Mouse (Mus musculus) gastrocnemius, adult 8-10 months (tissue): ENCODE results near the gene Des. TPM values are rescaled to one million over a fixed set of nuclear protein-coding genes. Genes with fewer than 3 reads are reported as not detected.

Experiments
- DNase-seq, 2 experiments: peaks; one replicate each; pipeline ENCODE4 v3.0.0; 2022; ENCODE audit warnings: low spot score in 2 of 2
- total RNA-seq, 4 experiments: library from RNA; stranded (reverse); gene quantifications; 2 replicates each; pipeline ENCODE4 v1.2.4; 2022

Gene Des
- 1,000 to 10,000 TPM; 2,187 to 2,605 (median 2,481) TPM for total RNA-seq

DNA sequence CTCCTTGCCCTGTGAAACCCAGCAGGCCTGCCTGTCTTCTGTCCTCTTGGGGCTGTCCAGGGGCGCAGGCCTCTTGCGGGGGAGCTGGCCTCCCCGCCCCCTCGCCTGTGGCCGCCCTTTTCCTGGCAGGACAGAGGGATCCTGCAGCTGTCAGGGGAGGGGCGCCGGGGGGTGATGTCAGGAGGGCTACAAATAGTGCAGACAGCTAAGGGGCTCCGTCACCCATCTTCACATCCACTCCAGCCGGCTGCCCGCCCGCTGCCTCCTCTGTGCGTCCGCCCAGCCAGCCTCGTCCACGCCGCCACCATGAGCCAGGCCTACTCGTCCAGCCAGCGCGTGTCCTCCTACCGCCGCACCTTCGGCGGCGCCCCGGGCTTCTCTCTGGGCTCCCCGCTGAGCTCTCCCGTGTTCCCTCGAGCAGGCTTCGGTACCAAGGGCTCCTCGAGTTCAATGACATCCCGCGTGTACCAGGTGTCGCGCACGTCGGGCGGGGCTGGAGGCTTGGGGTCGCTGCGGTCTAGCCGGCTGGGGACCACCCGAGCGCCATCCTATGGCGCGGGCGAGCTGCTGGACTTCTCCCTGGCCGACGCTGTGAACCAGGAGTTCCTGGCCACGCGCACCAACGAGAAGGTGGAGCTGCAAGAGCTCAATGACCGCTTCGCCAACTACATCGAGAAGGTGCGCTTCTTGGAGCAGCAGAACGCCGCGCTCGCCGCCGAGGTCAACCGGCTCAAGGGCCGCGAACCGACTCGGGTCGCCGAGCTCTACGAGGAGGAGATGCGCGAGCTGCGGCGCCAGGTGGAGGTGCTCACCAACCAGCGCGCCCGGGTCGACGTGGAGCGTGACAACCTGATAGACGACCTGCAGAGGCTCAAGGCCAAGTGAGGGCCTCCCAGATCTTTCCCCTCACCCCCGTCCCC lies at the start of gene Des:
Gene Des (plus strand): TSS at position 218 of the 920 bp plus-strand sequence.
- peak; percentile 91 to 93 for DNase-seq

DNA sequence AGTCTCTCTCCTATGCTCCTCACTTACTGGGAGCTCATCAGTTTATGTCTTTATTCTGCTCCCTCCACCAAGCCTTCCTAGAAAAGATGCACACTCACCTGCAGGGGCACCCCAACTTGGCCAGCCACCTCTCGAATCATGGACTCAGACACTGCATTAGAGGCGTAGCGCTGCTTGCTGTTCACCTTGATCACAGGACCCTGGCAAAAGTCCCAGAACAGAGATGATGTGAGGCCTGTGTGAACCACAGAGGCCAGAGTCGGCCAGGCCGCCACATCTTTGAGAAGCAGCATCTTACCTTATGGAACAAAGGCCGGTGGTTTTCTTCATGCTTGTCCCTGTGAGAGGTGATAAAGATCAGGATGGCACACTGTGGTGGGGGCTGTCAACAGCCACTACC lies 48.4 kb upstream of the Des start:
- DNase-seq = no peak

DNA sequence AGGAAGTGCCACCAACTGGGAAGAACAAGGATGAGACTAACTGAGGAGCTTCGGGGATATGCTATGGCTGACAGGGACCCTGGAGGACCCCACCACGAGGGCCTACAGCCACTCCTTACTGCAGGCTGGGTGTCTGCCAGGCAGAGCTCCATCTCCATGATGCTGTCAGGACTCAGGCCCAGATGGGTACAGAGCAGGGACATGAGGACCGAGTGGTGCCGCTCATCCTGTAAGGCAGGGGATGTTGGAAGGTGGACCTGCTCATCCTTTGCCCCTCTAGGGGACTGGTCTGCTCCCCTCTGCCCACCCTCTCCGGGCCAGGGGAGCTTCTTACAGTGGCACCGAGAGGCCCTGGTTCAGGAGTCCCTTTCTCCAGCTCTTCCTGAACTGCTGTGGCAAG lies 45.1 kb upstream of the Des start:
- DNase-seq = no peak

DNA sequence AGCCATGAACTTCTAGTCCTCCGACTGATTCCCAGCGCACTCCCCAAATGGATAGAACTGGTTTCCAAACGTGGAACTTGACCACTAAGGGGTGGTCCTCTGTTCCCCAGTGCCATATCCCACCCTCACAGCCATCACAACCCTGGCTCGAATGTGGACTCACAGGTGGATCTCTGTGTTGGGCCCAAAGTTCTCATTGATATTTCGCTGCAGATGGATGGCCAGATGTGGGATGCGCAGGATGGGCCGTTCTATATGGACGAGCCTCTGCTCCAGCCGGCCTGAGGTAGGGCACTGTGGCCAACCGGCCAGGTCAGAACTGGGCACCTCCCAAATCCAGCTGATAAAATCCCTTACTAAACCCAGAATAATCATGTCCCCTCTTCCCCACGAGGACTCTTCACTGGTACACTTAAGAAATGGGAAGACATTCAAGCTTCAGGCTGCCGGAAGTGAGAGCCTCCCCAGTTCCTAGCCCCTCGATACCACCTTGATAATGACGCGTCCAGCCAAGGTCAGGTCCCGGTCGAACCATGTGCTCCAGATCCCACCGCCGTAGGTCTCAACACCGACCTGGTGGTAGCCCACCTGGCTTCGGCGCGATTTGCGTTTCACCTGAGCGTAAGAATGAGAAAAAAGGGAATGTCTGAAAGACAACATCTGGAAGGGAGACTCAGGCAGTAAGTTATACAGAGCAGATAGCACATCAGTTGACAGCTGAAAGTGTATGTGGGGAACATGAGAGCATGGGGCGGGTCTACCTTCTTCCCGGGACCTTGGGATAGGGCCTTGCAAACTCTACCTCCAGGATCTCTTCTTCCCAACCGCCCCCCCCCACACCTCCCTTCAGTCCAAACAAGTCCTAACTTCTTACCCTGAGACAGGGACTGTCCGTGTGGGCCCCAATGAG lies 44.4 kb upstream of the Des start:
- no peak for DNase-seq

DNA sequence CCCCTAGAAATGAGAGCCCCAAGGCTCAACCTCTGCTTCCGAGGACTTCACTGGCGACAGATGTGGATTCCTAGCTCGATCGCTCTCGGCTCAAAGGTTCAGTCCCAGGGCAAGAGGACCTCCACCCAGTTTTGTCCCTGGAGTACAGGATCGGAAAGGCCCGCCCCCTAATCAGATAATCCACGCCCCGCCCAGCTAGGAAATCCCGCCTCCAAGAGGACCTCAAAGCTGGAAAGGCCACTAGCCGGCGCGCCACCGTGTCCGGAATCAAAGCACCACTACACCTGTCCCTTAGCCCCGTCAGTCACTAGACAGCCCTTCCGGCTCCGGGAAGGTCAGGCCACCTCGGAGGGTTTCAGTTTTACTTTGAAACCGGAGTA lies 43.3 kb upstream of the Des start:
- peak; percentile 81 to 86 for DNase-seq

DNA sequence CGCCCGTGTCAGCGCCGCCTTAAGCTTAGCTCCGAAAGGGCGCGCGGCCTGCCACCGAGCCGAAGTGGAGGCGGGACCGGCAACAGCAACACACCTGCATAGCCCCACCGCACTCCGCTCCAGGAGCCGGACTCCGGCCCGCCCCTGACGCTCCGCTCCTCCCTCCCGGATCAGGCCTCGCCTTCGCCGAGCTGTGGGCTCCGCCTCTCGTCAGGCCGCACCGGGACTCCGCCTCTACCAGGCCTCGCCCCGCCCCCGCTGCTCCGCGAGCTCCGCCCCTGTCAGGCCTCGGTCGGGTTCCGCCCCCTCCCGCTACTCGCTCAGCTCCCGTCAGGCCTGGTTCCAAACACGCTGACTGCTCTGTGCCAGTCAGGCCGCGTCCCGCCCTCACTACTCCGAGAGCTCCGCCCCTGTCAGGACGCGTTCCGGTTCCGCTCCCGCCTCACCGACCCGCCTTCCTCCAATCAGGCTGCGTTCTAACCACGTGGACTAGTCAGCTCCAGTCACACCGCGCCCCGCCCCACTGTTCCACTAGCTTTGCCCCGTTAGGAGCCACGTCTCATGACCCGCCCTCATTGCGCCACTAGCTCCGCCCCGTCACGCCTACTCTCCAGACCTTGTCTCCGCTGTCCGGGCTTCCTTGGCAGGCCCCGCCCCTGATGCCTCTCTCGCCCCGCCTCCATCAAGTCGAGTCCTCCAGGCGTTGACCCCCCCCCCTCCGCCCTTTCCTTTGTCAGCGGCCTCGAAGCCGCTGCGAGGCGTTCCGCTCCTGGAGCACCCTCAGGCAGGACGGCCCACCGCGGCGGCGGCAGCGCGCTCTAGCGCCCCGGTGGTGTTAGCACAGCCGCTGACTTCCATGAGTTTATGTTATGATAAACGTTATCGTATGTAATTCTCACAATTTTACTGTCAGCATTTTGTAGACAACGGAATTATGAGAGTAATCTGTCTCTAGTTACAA lies 42.6 kb upstream of the Des start, which contains the start of gene Dnpep:
Gene Dnpep (minus strand): TSS at position 750 of the 961 bp plus-strand sequence.
- DNase-seq = peak; percentile 100

DNA sequence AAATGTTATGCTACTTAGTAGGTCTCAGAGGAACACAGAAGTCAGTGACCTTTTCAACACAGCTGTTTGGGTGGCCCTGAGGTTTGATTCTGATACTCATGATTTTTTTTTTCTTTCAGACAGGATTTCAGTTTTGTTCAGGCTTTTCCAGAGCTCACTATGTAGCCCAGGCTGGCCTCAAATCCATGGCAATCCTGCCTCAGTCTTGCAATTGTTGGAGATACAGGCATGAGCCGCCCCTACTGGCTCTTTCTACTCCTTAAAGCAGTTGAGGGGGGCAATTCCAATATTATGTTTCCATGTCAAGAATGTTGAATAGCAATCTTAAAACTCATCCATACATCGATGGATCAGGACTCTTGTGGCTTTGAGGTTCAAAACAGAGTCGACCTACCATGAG lies 41.8 kb upstream of the Des start:
- no peak for DNase-seq

DNA sequence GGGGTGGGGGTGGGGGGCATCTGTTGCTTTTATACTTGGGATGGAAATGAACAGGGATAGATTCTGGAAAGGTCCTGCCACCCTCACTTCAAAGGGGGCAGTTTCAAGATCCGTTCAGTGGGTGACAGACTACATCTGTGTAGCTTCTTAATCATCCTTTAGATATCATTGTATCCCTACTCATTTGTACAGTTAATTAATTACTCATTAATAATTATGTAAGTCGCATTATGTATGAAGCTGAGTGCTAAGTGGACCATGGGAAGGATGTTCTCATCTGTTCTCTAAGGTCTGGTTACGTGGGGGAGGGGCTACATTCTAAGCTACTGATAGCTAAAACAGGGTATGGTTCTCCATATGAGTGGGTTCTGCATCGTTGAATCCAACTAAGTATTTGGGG lies 41.4 kb upstream of the Des start:
- DNase-seq = no peak

DNA sequence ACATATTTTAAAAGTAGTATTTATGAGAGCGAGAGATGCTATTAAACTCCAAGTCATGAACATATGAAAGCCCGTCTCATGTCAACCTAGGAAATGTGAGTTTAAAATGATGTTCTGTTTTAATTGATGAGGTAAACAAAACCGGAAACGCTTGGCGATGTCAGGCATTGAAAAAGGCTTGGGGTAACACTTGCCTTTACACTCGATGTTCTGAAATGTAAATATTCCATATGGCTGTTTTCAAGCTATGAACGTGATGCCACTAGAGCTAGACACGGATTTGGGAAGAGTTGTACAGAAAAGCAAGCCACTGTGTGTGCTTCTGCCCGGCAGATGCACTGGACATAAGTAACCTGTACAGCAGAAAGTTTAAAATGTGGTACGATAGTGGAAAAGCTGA lies 41.0 kb upstream of the Des start:
- DNase-seq = no peak

DNA sequence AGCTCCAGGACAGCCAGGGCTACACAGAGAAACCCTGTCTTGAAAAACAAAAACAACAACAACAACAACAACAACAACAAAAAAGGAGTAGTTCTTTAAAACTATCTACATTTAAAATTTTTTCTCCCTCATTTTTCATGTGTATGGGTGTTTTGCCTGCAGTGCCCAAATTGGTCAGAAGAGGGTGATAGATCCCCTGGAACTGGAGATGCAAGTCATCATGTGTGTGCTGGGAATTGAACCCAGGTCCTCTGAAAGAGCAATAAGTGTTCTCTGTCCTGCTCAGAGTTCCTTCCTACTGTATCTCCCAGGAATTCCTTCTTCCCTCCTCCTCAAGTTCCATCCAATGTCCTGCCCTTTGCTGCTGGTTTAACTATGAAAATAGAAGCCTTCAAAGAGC lies 32.7 kb upstream of the Des start:
- no peak for DNase-seq

DNA sequence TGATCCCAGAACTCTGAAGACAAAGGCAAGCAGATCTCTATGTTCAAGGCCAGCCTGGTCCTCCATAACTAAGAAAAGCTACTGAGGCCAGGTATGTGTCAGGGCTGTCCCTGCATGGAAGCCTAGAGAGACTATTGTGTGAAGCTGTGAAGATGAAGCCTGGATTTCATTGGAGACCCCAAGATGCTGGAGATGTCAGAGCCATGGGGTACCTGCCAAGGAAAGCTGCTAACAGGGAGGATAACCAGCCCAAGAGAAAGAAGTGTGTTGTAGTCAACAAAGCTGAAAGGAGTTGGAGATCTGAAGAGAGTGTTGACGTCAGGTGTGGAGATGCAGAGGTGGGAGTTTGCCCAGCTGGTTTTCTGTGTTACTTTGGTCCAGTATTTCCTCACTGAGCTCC lies 28.9 kb upstream of the Des start:
- DNase-seq = no peak

DNA sequence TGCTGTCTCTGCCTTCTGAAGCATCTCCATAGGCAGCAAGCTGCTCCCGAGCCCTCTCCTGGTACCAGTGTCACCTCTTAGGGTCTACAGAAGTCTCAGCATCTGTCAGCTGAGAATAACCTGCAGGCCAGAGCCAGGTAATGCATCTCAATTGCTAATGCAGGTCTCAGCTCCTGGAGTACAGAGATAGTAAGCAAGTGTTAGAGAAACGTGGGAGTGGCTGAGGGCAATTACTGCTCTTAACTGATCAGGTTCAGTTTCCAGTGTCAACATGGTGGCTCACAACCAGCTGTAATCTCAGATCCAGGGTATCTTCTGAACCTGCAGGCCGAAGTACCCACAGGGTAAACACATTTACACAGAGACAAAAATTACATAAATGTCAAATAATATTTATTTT lies 23.7 kb upstream of the Des start:
- DNase-seq = no peak

DNA sequence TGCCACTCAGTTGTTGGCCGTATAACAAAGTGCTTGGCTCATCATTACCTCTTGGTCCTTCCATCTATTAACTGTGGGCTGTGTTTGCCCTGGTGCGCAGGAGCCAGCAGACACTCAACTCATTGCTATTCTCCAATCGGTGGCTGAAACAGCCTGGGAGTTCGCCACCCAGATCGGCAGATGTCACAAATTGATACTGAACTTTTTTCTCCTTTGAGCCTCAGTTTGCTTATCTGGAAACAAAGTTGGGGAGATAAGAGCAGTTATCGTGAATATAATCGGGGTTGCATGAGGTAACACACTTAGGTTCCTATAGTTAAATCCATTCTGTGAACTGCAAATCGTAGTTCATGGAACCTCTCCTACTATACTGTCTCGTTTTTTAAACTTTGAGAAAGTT lies 23.0 kb upstream of the Des start:
- DNase-seq = no peak

DNA sequence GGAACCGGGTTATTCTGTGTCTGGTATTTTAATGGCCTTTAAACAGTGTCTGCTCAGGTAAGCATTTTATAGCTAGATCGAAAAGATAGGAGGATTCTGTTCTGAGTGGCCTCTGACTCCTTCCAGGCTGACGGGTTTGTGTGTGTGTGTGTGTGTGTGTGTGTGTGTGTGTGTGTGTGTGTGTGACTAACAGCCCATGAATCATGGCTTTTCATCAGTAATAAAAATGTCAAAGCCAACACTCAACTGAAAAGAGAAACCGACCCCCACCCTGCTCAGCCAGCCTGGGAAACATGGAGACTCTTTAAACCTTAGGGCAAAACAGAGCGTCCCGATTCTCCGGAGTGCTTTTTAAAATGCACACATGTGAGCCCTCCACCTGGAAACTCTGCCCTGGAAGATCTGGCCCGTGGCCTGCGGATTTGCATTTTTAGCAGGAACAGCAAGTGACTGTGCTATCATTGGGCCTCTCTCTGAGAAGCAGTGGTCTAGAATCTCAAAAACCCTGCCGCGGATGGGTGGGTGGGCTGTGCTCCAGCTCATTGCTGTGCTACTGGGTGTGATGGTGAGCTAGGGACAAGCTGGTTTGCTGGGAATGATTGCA lies 21.9 kb upstream of the Des start:
- no peak for DNase-seq

DNA sequence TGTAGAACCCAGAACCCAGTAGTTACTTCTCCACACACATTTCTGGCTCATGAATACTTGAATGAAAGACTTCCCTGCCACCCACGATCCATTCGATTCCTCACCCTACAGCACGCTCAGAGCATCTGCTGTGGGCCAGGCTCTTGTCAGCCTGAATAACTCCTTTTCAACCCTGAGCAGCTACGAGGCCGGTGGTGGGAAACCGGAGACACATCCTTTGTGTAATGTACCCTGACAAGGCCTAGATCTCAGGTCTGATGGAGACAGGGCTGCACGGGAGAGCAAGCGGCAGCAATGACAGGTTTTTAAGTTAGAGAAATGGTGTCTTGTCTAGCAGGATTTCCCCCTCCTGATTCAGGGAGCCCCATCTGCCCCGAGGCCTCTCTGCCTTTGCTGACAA lies 20.8 kb upstream of the Des start:
- DNase-seq = no peak

DNA sequence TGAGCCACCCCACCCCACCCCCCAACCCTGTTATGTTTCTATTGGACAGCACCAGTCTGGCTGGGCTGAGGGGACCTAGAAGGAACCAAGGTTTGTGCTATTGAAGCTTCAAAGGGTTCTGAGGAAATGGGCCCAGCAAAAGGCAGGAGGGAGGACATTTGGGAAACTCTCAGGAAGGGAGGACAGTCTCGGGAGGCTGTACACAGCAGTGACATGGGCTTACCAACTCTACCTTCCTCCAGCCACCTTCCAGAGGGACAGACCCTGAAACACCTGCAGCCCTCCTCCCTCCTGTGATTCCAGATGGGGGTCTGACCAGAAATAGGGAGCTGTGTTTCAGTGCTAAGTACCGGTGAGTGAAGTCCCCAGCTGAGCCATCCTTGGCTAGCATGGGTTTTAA lies 19.6 kb upstream of the Des start:
- DNase-seq = no peak

DNA sequence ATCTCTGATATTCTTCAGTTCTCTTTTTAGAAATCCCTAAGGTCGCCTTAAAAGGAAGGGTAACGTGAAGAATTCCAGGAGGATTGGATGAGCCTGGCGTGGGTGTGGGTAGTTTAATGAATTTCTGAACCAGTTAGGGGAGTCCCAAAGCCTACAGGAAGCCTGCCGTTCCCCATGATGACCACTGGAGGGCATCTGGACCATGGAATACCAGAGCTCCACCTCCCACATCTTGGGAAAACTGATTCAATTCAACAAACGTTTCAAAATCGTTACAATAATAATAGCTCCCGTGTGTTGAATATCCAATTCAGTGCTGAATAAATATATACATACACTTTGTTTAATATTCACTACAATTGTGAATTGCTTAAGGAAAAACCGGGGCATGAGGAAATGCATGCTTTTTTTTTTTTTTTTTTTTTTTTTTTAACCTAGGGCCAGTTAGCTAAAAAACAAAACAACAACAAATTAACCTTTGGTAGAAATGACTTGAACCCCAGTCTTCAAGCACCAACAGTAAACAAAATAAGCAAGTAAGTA lies 17.2 kb upstream of the Des start:
- no peak for DNase-seq

DNA sequence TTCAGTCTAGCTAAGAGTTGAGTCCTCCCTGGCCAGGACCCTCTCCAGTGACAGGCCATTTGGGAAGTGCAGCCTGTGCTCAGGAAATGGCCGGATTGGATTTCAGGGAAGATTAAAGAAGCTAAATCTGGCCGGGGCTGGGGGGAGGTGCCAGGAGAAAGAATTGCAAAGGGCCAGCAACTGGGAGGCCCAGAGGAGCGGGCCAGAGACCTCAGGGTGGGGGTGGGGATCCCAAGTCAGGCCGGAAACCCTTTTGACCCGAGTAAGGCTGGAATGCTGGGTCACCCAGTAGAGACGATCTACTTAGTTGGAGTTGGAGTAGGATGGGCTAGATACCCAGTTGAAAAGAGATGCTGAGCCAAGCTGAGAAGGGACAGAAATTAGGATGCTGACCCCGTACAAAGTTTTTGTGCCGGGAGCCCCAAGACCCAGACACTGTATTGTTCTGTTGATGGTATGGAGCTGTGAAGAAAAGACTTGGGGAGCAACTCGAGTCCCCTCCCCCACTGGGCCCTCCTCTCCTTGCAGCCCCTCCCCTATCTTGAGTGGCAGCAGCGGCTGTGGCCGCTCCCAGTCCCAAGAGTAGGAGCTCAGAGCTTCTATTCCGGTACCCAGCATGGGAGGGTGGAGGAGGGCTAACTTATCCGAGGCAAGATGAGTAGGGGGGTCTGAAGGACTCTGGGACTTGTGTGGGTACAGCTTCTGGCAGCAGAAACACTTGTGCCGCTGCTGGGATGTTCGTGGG lies 15.7 kb upstream of the Des start:
- DNase-seq = peak; percentile 76 to 81

DNA sequence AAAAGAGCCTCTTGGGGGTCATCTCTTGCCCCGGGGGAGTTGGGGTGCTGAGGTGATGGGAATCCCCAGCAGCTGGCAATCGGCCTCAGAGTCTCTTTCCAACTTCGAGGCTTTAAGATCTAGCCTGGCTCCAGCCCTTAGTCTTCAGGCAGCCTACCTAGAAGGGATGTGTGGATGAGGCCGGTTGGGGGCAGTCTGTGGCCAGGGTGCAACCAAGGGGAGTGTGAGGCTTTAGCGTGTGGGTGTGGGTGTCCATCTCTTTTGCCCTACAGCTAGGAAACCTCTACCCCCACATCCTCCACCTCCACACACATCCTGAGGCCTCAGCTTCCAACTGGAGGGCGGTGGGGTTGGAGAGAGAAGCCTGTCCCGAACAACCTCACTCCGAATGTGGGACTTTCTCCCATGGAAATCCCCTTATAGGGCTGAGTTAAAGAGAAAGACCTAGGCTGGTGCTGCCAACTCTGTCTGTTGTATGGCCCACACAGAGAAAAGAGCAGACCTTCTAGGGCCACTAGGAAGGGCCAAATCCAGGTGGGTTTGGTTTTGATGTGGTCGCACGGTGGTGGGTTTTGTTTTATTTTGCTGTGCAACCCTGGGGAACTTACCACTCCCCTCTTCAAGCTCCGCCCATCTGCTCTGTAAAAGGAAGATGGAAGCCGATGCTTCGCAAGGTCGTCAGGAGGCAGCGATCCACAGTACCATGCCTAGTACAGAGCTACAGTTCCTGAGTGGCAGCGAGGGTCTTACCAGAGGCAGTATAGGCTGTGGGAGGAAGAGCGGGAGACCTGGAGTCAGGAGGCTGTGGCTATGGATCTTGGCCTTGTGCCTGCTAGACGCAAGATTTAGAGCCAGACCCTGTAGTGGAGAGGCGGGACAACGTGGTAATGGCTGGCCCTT lies 14.8 kb upstream of the Des start:
- peak; percentile 72 to 81 for DNase-seq
